Mouse (Mus musculus): ENCODE results near the gene Rps6ka2.

- TF ChIP-seq TAL1 (IDR thresholded peaks at IDR 0.05; ENCODE audit: low read length) (no peak), GATA1 (IDR thresholded peaks at IDR 0.05; ENCODE audit: low read length) (no peak)
Measured at GRCm38 (mm10) chr17:7292012-7292684, 122.2 kb downstream of the Rps6ka2 start.

Data from erythroblast, embryonic 14.5 days (primary cell).